Mouse (Mus musculus) thymus, postnatal 10 days (tissue): ENCODE data around the gene Fam98b.

ENCODE experiments used
- DNase-seq, 2 experiments: peaks; one replicate each; pipeline ENCODE4 v3.0.0; 2021; ENCODE audit warnings: low spot score in 2 of 2

The Fam98b gene

GRCm38 (mm10) chr2:117303391-117304350 is 54.1 kb downstream of the Fam98b start:
- no peak for DNase-seq

GRCm38 (mm10) chr2:117304941-117305340 is 55.4 kb downstream of the Fam98b start:
- no peak for DNase-seq

- no peak for DNase-seq
Observed at GRCm38 (mm10) chr2:117307959-117308358, 58.4 kb downstream of the Fam98b start.

- DNase-seq = no peak
Observed at GRCm38 (mm10) chr2:117309046-117309445, 59.5 kb downstream of the Fam98b start.

- no peak for DNase-seq
Observed at GRCm38 (mm10) chr2:117311349-117311748, 61.8 kb downstream of the Fam98b start.

GRCm38 (mm10) chr2:117312030-117312429 is 62.5 kb downstream of the Fam98b start:
- no peak for DNase-seq

- DNase-seq = no peak
Observed at GRCm38 (mm10) chr2:117312441-117312895, 62.9 kb downstream of the Fam98b start.

GRCm38 (mm10) chr2:117313586-117314235 is 64.2 kb downstream of the Fam98b start:
- no peak for DNase-seq

- DNase-seq = no peak
Observed at GRCm38 (mm10) chr2:117318991-117319390, 69.5 kb downstream of the Fam98b start.
